Mouse (Mus musculus): ENCODE results near the gene Fam129a. TPM values are rescaled to one million over a fixed set of nuclear protein-coding genes. Genes with fewer than 3 reads are reported as not detected.

Gene Fam129a
- polyA plus RNA-seq, 1 experiment from 2014 or later, result 0.51 TPM

- Histone ChIP-seq H3K36me3 (ENCODE audit: control insufficient read depth, insufficient read depth, low read length) (no peaks in the 10 kb centered on the region), H3K27ac (ENCODE audit: low read depth, low read length) (no peak overlapping the region), H3K27me3 (ENCODE audit: control insufficient read depth, insufficient read depth, low read length) (no peaks in the 10 kb centered on the region), H3K4me1 (ENCODE audit: control insufficient read depth, insufficient read depth, low read length) (no peaks in the 10 kb centered on the region), H3K9me3 (ENCODE audit: control insufficient read depth, low read length) (no peaks in the 10 kb centered on the region), H3K9ac (ENCODE audit: low read length) (no peak overlapping the region), H3K4me2 (no peak overlapping the region), H3K4me3 (ENCODE audit: low read depth, low read length) (no peak overlapping the region)
- DNase-seq (ENCODE audit: low spot score, missing footprints), result no peak
- WGBS, result 62% methylated on average over 11 of the region's 11 CpGs
- no peak for ATAC-seq (ENCODE audit: low FRiP score)
These were observed 10.4 kb upstream of the Fam129a start for GRCm38 (mm10) chr1:151560536-151560935.

GRCm38 (mm10) chr1:151563401-151563800 is 7.6 kb upstream of the Fam129a start:
- Histone ChIP-seq H3K36me3 (ENCODE audit: control insufficient read depth, insufficient read depth, low read length) (no peaks in the 10 kb centered on the region), H3K27me3 (ENCODE audit: control insufficient read depth, insufficient read depth, low read length) (no peaks in the 10 kb centered on the region), H3K4me2 (no peak overlapping the region), H3K4me1 (ENCODE audit: control insufficient read depth, insufficient read depth, low read length) (no peaks in the 10 kb centered on the region), H3K9me3 (ENCODE audit: control insufficient read depth, low read length) (no peaks in the 10 kb centered on the region), H3K4me3 (ENCODE audit: low read depth, low read length) (no peak overlapping the region), H3K27ac (ENCODE audit: low read depth, low read length) (no peak overlapping the region), H3K9ac (ENCODE audit: low read length) (no peak overlapping the region)
- 72% methylated on average over 5 of the region's 5 CpGs for WGBS
- ATAC-seq (ENCODE audit: low FRiP score) (no peak), DNase-seq (ENCODE audit: low spot score, missing footprints) (no peak)

GRCm38 (mm10) chr1:151563893-151564292 is 7.1 kb upstream of the Fam129a start:
- no peak overlapping the region for H3K4me3 ChIP-seq (ENCODE audit: low read depth, low read length)
- DNase-seq (ENCODE audit: low spot score, missing footprints) (no peak), ATAC-seq (ENCODE audit: low FRiP score) (no peak)
- no peaks in the 10 kb centered on the region for H3K4me1 ChIP-seq (ENCODE audit: control insufficient read depth, insufficient read depth, low read length)
- H3K27me3 ChIP-seq (ENCODE audit: control insufficient read depth, insufficient read depth, low read length), result no peaks in the 10 kb centered on the region
- 63% methylated on average over 6 of the region's 6 CpGs for WGBS
- H3K9ac ChIP-seq (ENCODE audit: low read length), result no peak overlapping the region
- no peak overlapping the region for H3K27ac ChIP-seq (ENCODE audit: low read depth, low read length)
- H3K9me3 ChIP-seq (ENCODE audit: control insufficient read depth, low read length), result no peaks in the 10 kb centered on the region
- no peak overlapping the region for H3K4me2 ChIP-seq
- no peaks in the 10 kb centered on the region for H3K36me3 ChIP-seq (ENCODE audit: control insufficient read depth, insufficient read depth, low read length)

- no peak overlapping the region for H3K4me2 ChIP-seq
- no peak overlapping the region for H3K9ac ChIP-seq (ENCODE audit: low read length)
- no peak overlapping the region for H3K27ac ChIP-seq (ENCODE audit: low read depth, low read length)
- WGBS, result 19% methylated on average over 12 of the region's 12 CpGs
- no peaks in the 10 kb centered on the region for H3K36me3 ChIP-seq (ENCODE audit: control insufficient read depth, insufficient read depth, low read length)
- H3K4me1 ChIP-seq (ENCODE audit: control insufficient read depth, insufficient read depth, low read length), result no peaks in the 10 kb centered on the region
- DNase-seq (ENCODE audit: low spot score, missing footprints), result peak; percentile 94
- ATAC-seq (ENCODE audit: low FRiP score), result peak; percentile 73
- H3K27me3 ChIP-seq (ENCODE audit: control insufficient read depth, insufficient read depth, low read length), result no peaks in the 10 kb centered on the region
- H3K9me3 ChIP-seq (ENCODE audit: control insufficient read depth, low read length), result no peaks in the 10 kb centered on the region
- no peak overlapping the region for H3K4me3 ChIP-seq (ENCODE audit: low read depth, low read length)
These were observed 6.6 kb upstream of the Fam129a start for GRCm38 (mm10) chr1:151564377-151564776.

GRCm38 (mm10) chr1:151568682-151569081 is 2.3 kb upstream of the Fam129a start:
- H3K27ac ChIP-seq (ENCODE audit: low read depth, low read length), result no peak overlapping the region
- H3K4me2 ChIP-seq, result no peak overlapping the region
- DNase-seq (ENCODE audit: low spot score, missing footprints) (no peak), ATAC-seq (ENCODE audit: low FRiP score) (0 out of 2 replicates have a peak, but pooled peaks have one; percentile 10)
- H3K4me1 ChIP-seq (ENCODE audit: control insufficient read depth, insufficient read depth, low read length), result peaks cover 7% of the 10 kb centered on the region; the same call in 1 of the 2 replicates
- no peak overlapping the region for H3K9ac ChIP-seq (ENCODE audit: low read length)
- H3K4me3 ChIP-seq (ENCODE audit: low read depth, low read length), result no peak overlapping the region
- H3K36me3 ChIP-seq (ENCODE audit: control insufficient read depth, insufficient read depth, low read length), result no peaks in the 10 kb centered on the region
- H3K27me3 ChIP-seq (ENCODE audit: control insufficient read depth, insufficient read depth, low read length), result peaks cover 17% of the 10 kb centered on the region
- H3K9me3 ChIP-seq (ENCODE audit: control insufficient read depth, low read length), result no peaks in the 10 kb centered on the region
- 70% methylated on average over 7 of the region's 7 CpGs for WGBS

GRCm38 (mm10) chr1:151571838-151572578 is 1.0 kb downstream of the Fam129a start:
- Histone ChIP-seq H3K4me2 (peak overlapping the region; percentile 48), H3K27me3 (ENCODE audit: control insufficient read depth, insufficient read depth, low read length) (peaks cover 17% of the 10 kb centered on the region), H3K4me3 (ENCODE audit: low read depth, low read length) (peak overlapping the region; percentile 21; the same call in 1 of the 2 replicates), H3K36me3 (ENCODE audit: control insufficient read depth, insufficient read depth, low read length) (no peaks in the 10 kb centered on the region), H3K4me1 (ENCODE audit: control insufficient read depth, insufficient read depth, low read length) (peaks cover 7% of the 10 kb centered on the region; the same call in 1 of the 2 replicates), H3K9me3 (ENCODE audit: control insufficient read depth, low read length) (no peaks in the 10 kb centered on the region), H3K9ac (ENCODE audit: low read length) (0 out of 2 replicates have a peak overlapping the region, but pooled peaks have one; percentile 7), H3K27ac (ENCODE audit: low read depth, low read length) (no peak overlapping the region)
- 21% methylated on average over 10 of the region's 10 CpGs for WGBS
- DNase-seq (ENCODE audit: low spot score, missing footprints) (no peak), ATAC-seq (ENCODE audit: low FRiP score) (no peak)

- H3K9me3 ChIP-seq (ENCODE audit: control insufficient read depth, low read length), result no peaks in the 10 kb centered on the region
- ATAC-seq (ENCODE audit: low FRiP score), result no peak
- H3K4me3 ChIP-seq (ENCODE audit: low read depth, low read length), result no peak overlapping the region
- H3K27ac ChIP-seq (ENCODE audit: low read depth, low read length), result no peak overlapping the region
- 83% methylated on average over 7 of the region's 7 CpGs for WGBS
- H3K27me3 ChIP-seq (ENCODE audit: control insufficient read depth, insufficient read depth, low read length), result peaks cover 17% of the 10 kb centered on the region
- H3K9ac ChIP-seq (ENCODE audit: low read length), result no peak overlapping the region
- peaks cover 7% of the 10 kb centered on the region; the same call in 1 of the 2 replicates for H3K4me1 ChIP-seq (ENCODE audit: control insufficient read depth, insufficient read depth, low read length)
- no peak overlapping the region for H3K4me2 ChIP-seq
- no peaks in the 10 kb centered on the region for H3K36me3 ChIP-seq (ENCODE audit: control insufficient read depth, insufficient read depth, low read length)
- DNase-seq (ENCODE audit: low spot score, missing footprints), result no peak
These were observed 1.8 kb downstream of the Fam129a start for GRCm38 (mm10) chr1:151572601-151573320.

GRCm38 (mm10) chr1:151580200-151580982 is 9.4 kb downstream of the Fam129a start:
- Histone ChIP-seq H3K27ac (ENCODE audit: low read depth, low read length) (no peak overlapping the region), H3K4me3 (ENCODE audit: low read depth, low read length) (no peak overlapping the region), H3K4me2 (no peak overlapping the region), H3K4me1 (ENCODE audit: control insufficient read depth, insufficient read depth, low read length) (no peaks in the 10 kb centered on the region), H3K9me3 (ENCODE audit: control insufficient read depth, low read length) (no peaks in the 10 kb centered on the region), H3K9ac (ENCODE audit: low read length) (no peak overlapping the region), H3K36me3 (ENCODE audit: control insufficient read depth, insufficient read depth, low read length) (no peaks in the 10 kb centered on the region), H3K27me3 (ENCODE audit: control insufficient read depth, insufficient read depth, low read length) (no peaks in the 10 kb centered on the region)
- ATAC-seq (ENCODE audit: low FRiP score) (no peak), DNase-seq (ENCODE audit: low spot score, missing footprints) (no peak)
- 84% methylated on average over 8 of the region's 8 CpGs for WGBS

Data from midbrain, embryonic 11.5 days (tissue).